Mouse (Mus musculus): ENCODE measurements at regions not wholly inside any gene's neighbourhood (a gene's known extent, or its start where the extent isn't known, plus 50 kb on each side); places are given as distances from the start of the nearest gene placed in this dataset.
A peak's percentile ranks its signal among the peaks of the same experiment; 100 is the strongest.

GRCm38 (mm10) chr9:87425201-87425600 lies 169.9 kb upstream of the Cep162 start:
- Histone ChIP-seq H3K4me3 (no peak overlapping the region), H3K27ac (no peak overlapping the region)
- TF ChIP-seq CTCF (IDR thresholded peaks at IDR 0.05), result peak; percentile 60
- intact Hi-C loops (cut with DNase I), result loop anchor here (10.0 kb wide), 1 partner anchor 800 kb away; no protein-coding TSS in a partner anchor
- no peak for DNase-seq

GRCm38 (mm10) chr9:87421175-87421574 lies 165.8 kb upstream of the Cep162 start:
- Histone ChIP-seq H3K4me3 (no peak overlapping the region), H3K27ac (no peak overlapping the region)
- no peak for TF ChIP-seq CTCF (IDR thresholded peaks at IDR 0.05)
- no peak for DNase-seq
- intact Hi-C loops (cut with DNase I), result loop anchor here (10.0 kb wide), 1 partner anchor 804 kb away; no protein-coding TSS in a partner anchor

GRCm38 (mm10) chr9:87419376-87419775 lies 164.0 kb upstream of the Cep162 start:
- Histone ChIP-seq H3K4me3 (no peak overlapping the region), H3K27ac (no peak overlapping the region)
- intact Hi-C loops (cut with DNase I), result no loop called here
- peak; percentile 67 for TF ChIP-seq CTCF (IDR thresholded peaks at IDR 0.05)
- DNase-seq, result peak; percentile 38

GRCm38 (mm10) chr9:87412894-87413293 lies 157.6 kb upstream of the Cep162 start:
- Histone ChIP-seq H3K4me3 (no peak overlapping the region), H3K27ac (no peak overlapping the region)
- no peak for TF ChIP-seq CTCF (IDR thresholded peaks at IDR 0.05)
- intact Hi-C loops (cut with DNase I), result no loop called here
- no peak for DNase-seq

- Histone ChIP-seq H3K27ac (no peak overlapping the region), H3K4me3 (no peak overlapping the region)
- no peak for DNase-seq
- intact Hi-C loops (cut with DNase I), result no loop called here
- no peak for TF ChIP-seq CTCF (IDR thresholded peaks at IDR 0.05)
Measured at GRCm38 (mm10) chr9:87411044-87411443, 155.7 kb upstream of the Cep162 start.

- no peak overlapping the region for H3K27ac ChIP-seq
- intact Hi-C loops (cut with DNase I), result no loop called here
- TF ChIP-seq CTCF (IDR thresholded peaks at IDR 0.05), result no peak
- no peak for DNase-seq
- H3K4me3 ChIP-seq, result no peak overlapping the region
Measured at GRCm38 (mm10) chr9:87409736-87410135, 154.4 kb upstream of the Cep162 start.

- no peak for DNase-seq
- intact Hi-C loops (cut with DNase I), result no loop called here
- Histone ChIP-seq H3K4me3 (no peak overlapping the region), H3K27ac (no peak overlapping the region)
- no peak for TF ChIP-seq CTCF (IDR thresholded peaks at IDR 0.05)
Measured at GRCm38 (mm10) chr9:87408805-87409204, 153.5 kb upstream of the Cep162 start.

GRCm38 (mm10) chr9:87406476-87406875 lies 151.1 kb upstream of the Cep162 start:
- TF ChIP-seq CTCF (IDR thresholded peaks at IDR 0.05), result no peak
- intact Hi-C loops (cut with DNase I), result no loop called here
- Histone ChIP-seq H3K27ac (no peak overlapping the region), H3K4me3 (no peak overlapping the region)
- no peak for DNase-seq

- TF ChIP-seq CTCF (IDR thresholded peaks at IDR 0.05), result no peak
- DNase-seq, result no peak
- intact Hi-C loops (cut with DNase I), result no loop called here
- Histone ChIP-seq H3K4me3 (no peak overlapping the region), H3K27ac (no peak overlapping the region)
Measured at GRCm38 (mm10) chr9:87405115-87405720, 149.9 kb upstream of the Cep162 start.

- no peak for TF ChIP-seq CTCF (IDR thresholded peaks at IDR 0.05)
- intact Hi-C loops (cut with DNase I), result no loop called here
- Histone ChIP-seq H3K27ac (no peak overlapping the region), H3K4me3 (no peak overlapping the region)
- DNase-seq, result no peak
Measured at GRCm38 (mm10) chr9:87402010-87402409, 146.7 kb upstream of the Cep162 start.

GRCm38 (mm10) chr9:87387516-87387915 lies 132.2 kb upstream of the Cep162 start:
- no peak for DNase-seq
- no peak overlapping the region for H3K27ac ChIP-seq
- TF ChIP-seq CTCF (IDR thresholded peaks at IDR 0.05), result no peak
- intact Hi-C loops (cut with DNase I), result no loop called here
- no peak overlapping the region for H3K4me3 ChIP-seq

- intact Hi-C loops (cut with DNase I), result no loop called here
Measured at GRCm38 (mm10) chr9:87383513-87383912, 128.2 kb upstream of the Cep162 start.

GRCm38 (mm10) chr9:87377921-87378320 lies 122.6 kb upstream of the Cep162 start:
- DNase-seq, result no peak
- no peak for TF ChIP-seq CTCF (IDR thresholded peaks at IDR 0.05)
- intact Hi-C loops (cut with DNase I), result no loop called here
- H3K27ac ChIP-seq, result no peak overlapping the region
- H3K4me3 ChIP-seq, result no peak overlapping the region

More at GRCm38 (mm10) chr9:87383513-87383912, 128.2 kb upstream of the Cep162 start:
- no peak for TF ChIP-seq CTCF (IDR thresholded peaks at IDR 0.05)
- Histone ChIP-seq H3K4me3 (no peak overlapping the region), H3K27ac (no peak overlapping the region)
- no peak for DNase-seq

GRCm38 (mm10) chr9:87376731-87377310 lies 121.5 kb upstream of the Cep162 start:
- no peak for TF ChIP-seq CTCF (IDR thresholded peaks at IDR 0.05)
- intact Hi-C loops (cut with DNase I), result no loop called here
- no peak overlapping the region for H3K4me3 ChIP-seq
- no peak overlapping the region for H3K27ac ChIP-seq
- DNase-seq, result no peak
